Mouse (Mus musculus): Measurements from ENCODE around the gene Smco3.
A peak's percentile ranks its signal among the peaks of the same experiment; 100 is the strongest.

DNA sequence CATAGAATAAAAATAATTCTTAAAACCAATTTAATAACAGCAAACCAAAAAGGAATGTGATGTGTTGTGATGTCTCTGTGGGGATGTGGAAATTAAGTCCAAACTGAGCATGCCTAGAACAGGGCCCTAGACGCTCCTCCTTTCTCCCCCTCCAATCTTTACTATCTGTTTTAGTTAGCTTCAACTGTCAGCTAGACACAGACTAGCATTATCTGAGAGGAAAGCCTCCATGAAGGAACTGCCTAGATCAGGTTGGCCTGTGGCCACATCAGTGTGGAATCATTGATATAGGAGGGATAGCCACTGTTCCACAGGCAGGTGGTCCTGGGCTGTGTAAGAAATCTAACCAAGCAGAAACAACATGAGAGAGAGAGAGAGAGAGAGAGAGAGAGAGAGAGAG is 40.1 kb downstream of the Smco3 start:
- TF ChIP-seq CTCF (IDR thresholded peaks at IDR 0.05; ENCODE audit: low read depth) (no peak), EP300 (IDR thresholded peaks at IDR 0.05; ENCODE audit: low read depth) (peak; percentile 71)

Measured in liver, postnatal 0 days (tissue).